Mouse (Mus musculus): Measurements from ENCODE around the gene Samhd1. TPM values are rescaled to one million over a fixed set of nuclear protein-coding genes. Genes with fewer than 3 reads are reported as not detected.

Gene Samhd1
- polyA plus RNA-seq, 1 experiment: 82.5 TPM

DNA sequence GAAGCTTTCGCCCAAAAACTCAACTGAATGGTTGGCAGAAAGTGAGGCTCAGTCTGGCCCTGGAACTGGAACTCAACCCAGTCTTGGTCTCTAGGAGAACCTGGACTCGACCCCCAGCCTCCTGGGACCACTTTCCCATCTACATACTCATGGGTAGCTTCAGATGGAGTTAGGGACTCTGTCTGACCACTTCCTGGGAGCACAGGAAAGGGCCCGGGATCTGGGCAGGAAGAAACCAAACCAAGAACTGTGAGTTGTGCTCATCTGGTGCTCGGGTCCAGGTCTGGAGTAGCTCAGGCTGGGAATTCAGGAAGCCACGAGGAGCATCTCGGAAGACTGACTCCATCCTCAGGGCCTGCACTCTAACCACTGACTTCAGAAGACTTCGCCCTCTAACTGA is 58.5 kb downstream of the Samhd1 start:
- TF ChIP-seq CTCF (IDR thresholded peaks at IDR 0.05; ENCODE audit: low read depth, low read length): no peak
- TF ChIP-seq EP300 (IDR thresholded peaks at IDR 0.05; ENCODE audit: insufficient read depth, low read depth, low read length): no peak
- no peak for TF ChIP-seq POLR2A (IDR thresholded peaks at IDR 0.05; ENCODE audit: insufficient read depth, low read length)
- H3K36me3 ChIP-seq (ENCODE audit: control insufficient read depth, insufficient read depth, low read length, poor library complexity, severe bottlenecking): no peaks in the 10 kb centered on the region
- H3K27ac ChIP-seq (ENCODE audit: insufficient read depth, low read length): no peak overlapping the region
- peaks cover 5% of the 10 kb centered on the region; the same call in 1 of the 2 replicates for H3K27me3 ChIP-seq (ENCODE audit: control insufficient read depth, insufficient read depth, low read length, poor library complexity, severe bottlenecking)
- H3K4me3 ChIP-seq (ENCODE audit: low read depth, low read length): no peak overlapping the region
- no peak overlapping the region for H3K9ac ChIP-seq (ENCODE audit: low read depth, poor library complexity, severe bottlenecking)
- H3K4me1 ChIP-seq (ENCODE audit: control insufficient read depth, insufficient read depth, low read length): peaks cover 1% of the 10 kb centered on the region
- no peaks in the 10 kb centered on the region for H3K9me3 ChIP-seq (replicated peaks; ENCODE audit: control insufficient read depth, insufficient read depth, low read length, poor library complexity, severe bottlenecking)

DNA sequence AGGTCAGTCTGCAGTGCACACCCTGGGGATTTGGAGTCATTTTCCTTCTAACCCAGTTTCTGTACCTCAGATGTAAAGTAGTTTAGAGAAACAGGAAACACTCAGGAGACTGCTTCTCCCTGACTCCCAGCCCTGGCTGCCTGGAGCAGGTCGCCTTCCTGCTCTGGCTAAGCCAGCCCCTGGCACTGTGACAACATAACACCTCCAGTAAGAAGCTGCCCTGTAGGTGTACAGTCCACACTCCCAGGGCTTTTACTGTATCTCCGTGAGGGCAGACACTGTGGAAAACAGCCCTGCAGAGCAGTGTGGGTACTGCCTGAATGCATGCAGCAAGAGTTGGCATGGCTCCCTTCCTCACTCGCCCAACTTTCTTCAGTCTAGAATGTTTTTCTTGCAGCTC is 59.4 kb downstream of the Samhd1 start:
- TF ChIP-seq CTCF (IDR thresholded peaks at IDR 0.05; ENCODE audit: low read depth, low read length) (no peak), EP300 (IDR thresholded peaks at IDR 0.05; ENCODE audit: insufficient read depth, low read depth, low read length) (no peak), POLR2A (IDR thresholded peaks at IDR 0.05; ENCODE audit: insufficient read depth, low read length) (no peak)
- Histone ChIP-seq H3K4me1 (ENCODE audit: control insufficient read depth, insufficient read depth, low read length) (peaks cover 1% of the 10 kb centered on the region), H3K27me3 (ENCODE audit: control insufficient read depth, insufficient read depth, low read length, poor library complexity, severe bottlenecking) (peaks cover 5% of the 10 kb centered on the region; the same call in 1 of the 2 replicates), H3K36me3 (ENCODE audit: control insufficient read depth, insufficient read depth, low read length, poor library complexity, severe bottlenecking) (no peaks in the 10 kb centered on the region), H3K4me3 (ENCODE audit: low read depth, low read length) (no peak overlapping the region), H3K9me3 (replicated peaks; ENCODE audit: control insufficient read depth, insufficient read depth, low read length, poor library complexity, severe bottlenecking) (no peaks in the 10 kb centered on the region), H3K9ac (ENCODE audit: low read depth, poor library complexity, severe bottlenecking) (no peak overlapping the region), H3K27ac (ENCODE audit: insufficient read depth, low read length) (no peak overlapping the region)

DNA sequence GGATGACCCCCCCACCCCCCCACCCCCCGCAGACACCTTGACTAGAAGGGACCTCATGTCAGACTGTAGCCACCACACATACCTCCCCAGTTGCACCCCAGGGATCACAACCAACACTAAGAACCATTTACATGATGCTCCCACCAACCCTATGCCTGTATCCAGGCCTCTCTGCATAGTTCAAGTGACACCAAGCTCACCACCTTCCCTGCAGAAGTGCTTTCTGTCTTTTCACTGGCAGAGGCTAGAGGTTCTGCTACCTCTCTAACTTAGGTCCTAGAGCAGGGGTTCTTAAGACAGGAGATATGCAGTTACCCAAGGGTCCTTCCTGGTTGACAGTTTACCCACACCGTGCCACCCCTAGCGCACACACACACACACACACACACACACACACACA is 59.8 kb downstream of the Samhd1 start:
- Histone ChIP-seq H3K36me3 (ENCODE audit: control insufficient read depth, insufficient read depth, low read length, poor library complexity, severe bottlenecking) (no peaks in the 10 kb centered on the region), H3K4me1 (ENCODE audit: control insufficient read depth, insufficient read depth, low read length) (peaks cover 1% of the 10 kb centered on the region), H3K4me3 (ENCODE audit: low read depth, low read length) (no peak overlapping the region), H3K27ac (ENCODE audit: insufficient read depth, low read length) (no peak overlapping the region), H3K9me3 (replicated peaks; ENCODE audit: control insufficient read depth, insufficient read depth, low read length, poor library complexity, severe bottlenecking) (no peaks in the 10 kb centered on the region), H3K9ac (ENCODE audit: low read depth, poor library complexity, severe bottlenecking) (no peak overlapping the region), H3K27me3 (ENCODE audit: control insufficient read depth, insufficient read depth, low read length, poor library complexity, severe bottlenecking) (peaks cover 3% of the 10 kb centered on the region; the same call in 1 of the 2 replicates)
- TF ChIP-seq CTCF (IDR thresholded peaks at IDR 0.05; ENCODE audit: low read depth, low read length) (no peak), POLR2A (IDR thresholded peaks at IDR 0.05; ENCODE audit: insufficient read depth, low read length) (no peak), EP300 (IDR thresholded peaks at IDR 0.05; ENCODE audit: insufficient read depth, low read depth, low read length) (no peak)

DNA sequence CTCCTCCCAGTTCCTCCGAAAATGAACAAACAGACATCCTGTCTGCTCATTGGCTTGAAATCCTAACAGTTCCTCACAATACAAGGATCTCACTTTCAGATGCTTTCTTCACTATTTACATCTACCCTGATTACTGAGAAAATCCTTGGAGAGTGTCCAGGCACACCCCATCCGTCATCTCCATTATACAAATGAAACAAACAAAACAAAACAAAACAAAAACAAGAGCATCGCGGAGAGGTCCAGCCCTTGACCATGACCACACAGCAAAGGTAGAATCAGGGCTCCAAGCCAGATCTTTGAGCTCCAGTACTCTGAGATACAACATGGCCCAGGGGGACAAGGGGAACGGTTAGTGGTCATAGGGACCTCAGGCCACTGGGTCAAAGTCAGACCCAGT is 60.3 kb downstream of the Samhd1 start:
- Histone ChIP-seq H3K27me3 (ENCODE audit: control insufficient read depth, insufficient read depth, low read length, poor library complexity, severe bottlenecking) (peaks cover 3% of the 10 kb centered on the region; the same call in 1 of the 2 replicates), H3K4me3 (ENCODE audit: low read depth, low read length) (no peak overlapping the region), H3K36me3 (ENCODE audit: control insufficient read depth, insufficient read depth, low read length, poor library complexity, severe bottlenecking) (no peaks in the 10 kb centered on the region), H3K9ac (ENCODE audit: low read depth, poor library complexity, severe bottlenecking) (no peak overlapping the region), H3K4me1 (ENCODE audit: control insufficient read depth, insufficient read depth, low read length) (peaks cover 1% of the 10 kb centered on the region), H3K9me3 (replicated peaks; ENCODE audit: control insufficient read depth, insufficient read depth, low read length, poor library complexity, severe bottlenecking) (no peaks in the 10 kb centered on the region), H3K27ac (ENCODE audit: insufficient read depth, low read length) (no peak overlapping the region)
- TF ChIP-seq CTCF (IDR thresholded peaks at IDR 0.05; ENCODE audit: low read depth, low read length): no peak
- TF ChIP-seq EP300 (IDR thresholded peaks at IDR 0.05; ENCODE audit: insufficient read depth, low read depth, low read length): no peak
- TF ChIP-seq POLR2A (IDR thresholded peaks at IDR 0.05; ENCODE audit: insufficient read depth, low read length): no peak

DNA sequence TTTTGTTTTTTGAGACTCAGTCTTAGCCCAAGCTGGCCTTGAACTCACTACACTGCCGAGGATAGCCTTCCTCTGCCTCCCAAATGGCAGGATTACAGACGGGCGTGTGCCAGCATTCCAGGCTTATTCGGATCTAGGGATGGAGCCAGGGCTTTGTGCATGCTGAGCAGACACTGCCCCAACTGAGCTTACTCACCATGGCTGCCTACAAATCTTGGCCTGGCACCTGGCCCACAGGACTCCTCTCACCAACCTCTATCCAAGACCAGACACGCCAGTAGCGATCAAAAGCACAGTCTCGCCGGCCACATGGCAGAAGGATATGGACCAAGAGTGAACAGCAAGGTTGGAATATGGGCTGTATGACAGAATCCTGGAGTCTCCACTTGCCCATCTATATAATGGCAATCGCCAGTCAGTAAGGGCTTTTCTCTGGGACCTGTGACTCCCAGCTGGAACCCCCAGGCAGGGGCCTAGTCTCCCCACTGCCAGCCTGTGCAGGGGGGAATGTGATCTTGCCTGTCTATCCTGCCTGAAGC is 60.8 kb downstream of the Samhd1 start:
- no peaks in the 10 kb centered on the region for H3K9me3 ChIP-seq (replicated peaks; ENCODE audit: control insufficient read depth, insufficient read depth, low read length, poor library complexity, severe bottlenecking)
- TF ChIP-seq CTCF (IDR thresholded peaks at IDR 0.05; ENCODE audit: low read depth, low read length) (no peak), POLR2A (IDR thresholded peaks at IDR 0.05; ENCODE audit: insufficient read depth, low read length) (no peak), EP300 (IDR thresholded peaks at IDR 0.05; ENCODE audit: insufficient read depth, low read depth, low read length) (no peak)
- H3K9ac ChIP-seq (ENCODE audit: low read depth, poor library complexity, severe bottlenecking): no peak overlapping the region
- peaks cover 1% of the 10 kb centered on the region for H3K4me1 ChIP-seq (ENCODE audit: control insufficient read depth, insufficient read depth, low read length)
- peaks cover 3% of the 10 kb centered on the region; the same call in 1 of the 2 replicates for H3K27me3 ChIP-seq (ENCODE audit: control insufficient read depth, insufficient read depth, low read length, poor library complexity, severe bottlenecking)
- no peaks in the 10 kb centered on the region for H3K36me3 ChIP-seq (ENCODE audit: control insufficient read depth, insufficient read depth, low read length, poor library complexity, severe bottlenecking)
- no peak overlapping the region for H3K27ac ChIP-seq (ENCODE audit: insufficient read depth, low read length)
- H3K4me3 ChIP-seq (ENCODE audit: low read depth, low read length): no peak overlapping the region

DNA sequence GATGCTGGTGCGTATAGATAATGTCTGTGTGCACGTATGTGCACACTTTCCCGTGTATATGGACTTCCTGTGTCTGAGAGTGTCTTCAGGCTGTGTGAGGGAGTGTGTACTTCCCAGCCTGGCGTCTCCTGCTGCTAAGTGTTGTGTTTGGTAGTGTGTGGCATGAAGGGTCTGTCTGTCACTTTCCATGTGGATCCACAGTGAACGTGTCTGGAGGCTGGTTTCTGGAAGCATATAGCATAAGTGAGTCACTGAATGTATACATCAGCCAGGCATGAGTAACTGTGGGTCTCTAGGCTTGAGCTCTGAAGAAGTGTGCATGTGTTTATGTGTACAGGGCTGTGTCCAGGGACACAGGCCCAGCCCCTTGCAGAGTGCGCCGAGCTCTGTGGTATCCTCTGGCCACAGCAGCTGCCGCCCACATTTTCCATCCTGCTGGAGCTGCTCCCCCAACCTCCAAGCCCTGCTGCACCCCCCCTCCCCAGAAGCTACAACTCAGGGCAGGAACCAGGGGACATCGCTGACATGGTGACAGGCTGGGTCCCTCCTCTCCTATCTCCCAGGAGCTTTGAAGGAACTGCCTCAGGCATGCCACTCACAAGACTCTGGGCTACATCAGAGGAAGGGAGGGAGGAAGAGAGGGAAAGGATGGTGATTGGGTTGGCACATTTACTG is 61.5 kb downstream of the Samhd1 start:
- Histone ChIP-seq H3K27ac (ENCODE audit: insufficient read depth, low read length) (no peak overlapping the region), H3K36me3 (ENCODE audit: control insufficient read depth, insufficient read depth, low read length, poor library complexity, severe bottlenecking) (no peaks in the 10 kb centered on the region)

More for the DNA sequence above, 61.5 kb downstream of the Samhd1 start:
- TF ChIP-seq CTCF (IDR thresholded peaks at IDR 0.05; ENCODE audit: low read depth, low read length) (no peak), POLR2A (IDR thresholded peaks at IDR 0.05; ENCODE audit: insufficient read depth, low read length) (no peak), EP300 (IDR thresholded peaks at IDR 0.05; ENCODE audit: insufficient read depth, low read depth, low read length) (no peak)
- H3K4me3 ChIP-seq (ENCODE audit: low read depth, low read length): no peak overlapping the region
- H3K4me1 ChIP-seq (ENCODE audit: control insufficient read depth, insufficient read depth, low read length): peaks cover 1% of the 10 kb centered on the region
- H3K9ac ChIP-seq (ENCODE audit: low read depth, poor library complexity, severe bottlenecking): no peak overlapping the region
- H3K27me3 ChIP-seq (ENCODE audit: control insufficient read depth, insufficient read depth, low read length, poor library complexity, severe bottlenecking): peaks cover 3% of the 10 kb centered on the region; the same call in 1 of the 2 replicates
- H3K9me3 ChIP-seq (replicated peaks; ENCODE audit: control insufficient read depth, insufficient read depth, low read length, poor library complexity, severe bottlenecking): no peaks in the 10 kb centered on the region
